Mouse (Mus musculus): ENCODE measurements around the gene Slc35b2. TPM values are rescaled to one million over a fixed set of nuclear protein-coding genes. Genes with fewer than 3 reads are reported as not detected.

Slc35b2 gene
- polyA plus RNA-seq, 1 experiment from 2014 or later = 90.5 TPM

DNA sequence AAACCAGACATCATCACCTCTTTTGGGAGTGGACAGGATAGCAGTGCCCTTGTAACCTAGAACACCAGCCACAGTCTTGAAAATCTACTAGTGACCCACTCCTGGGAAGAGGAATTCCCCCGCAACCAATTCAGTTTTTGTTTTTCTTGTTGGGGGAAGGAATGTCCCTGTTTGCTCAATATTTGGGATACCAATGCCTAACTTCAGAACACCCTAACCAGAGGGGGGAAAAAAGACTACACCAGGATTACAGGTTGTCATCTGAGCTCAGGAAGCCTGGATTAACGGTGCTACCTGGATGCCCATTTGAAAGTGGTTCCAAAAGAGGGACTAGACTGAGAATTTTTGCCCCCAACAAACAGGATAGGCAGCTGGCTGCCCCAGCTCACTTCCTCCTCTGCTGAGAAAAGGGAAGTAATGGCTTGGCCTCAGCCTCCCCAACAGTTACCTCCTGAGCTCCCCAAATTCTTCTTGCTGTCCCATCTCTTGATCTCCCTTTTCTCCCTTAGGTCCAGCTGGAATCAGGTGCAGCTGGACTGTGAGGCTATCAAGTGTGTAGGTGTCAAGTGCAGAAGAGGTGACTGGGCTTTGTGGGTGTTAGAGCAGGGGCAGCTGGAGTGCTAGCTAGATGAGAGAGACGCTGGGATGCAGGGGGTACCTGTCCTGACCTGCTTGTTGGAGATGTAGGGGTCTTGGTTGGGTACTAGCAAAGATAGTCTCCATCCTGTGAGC, 7.0 kb upstream of the Slc35b2 start:
- no peaks in the 10 kb centered on the region for H3K9me3 ChIP-seq
- no peak for ATAC-seq (ENCODE audit: low FRiP score, low read depth)
- peak overlapping the region; percentile 61; the same call in 1 of the 2 replicates for H3K9ac ChIP-seq
- peak overlapping the region; percentile 55 for H3K4me3 ChIP-seq
- peaks cover 12% of the 10 kb centered on the region for H3K27me3 ChIP-seq (replicated peaks)
- H3K4me1 ChIP-seq = peaks cover 20% of the 10 kb centered on the region
- H3K36me3 ChIP-seq = no peaks in the 10 kb centered on the region
- H3K4me2 ChIP-seq (replicated peaks) = peak overlapping the region; percentile 96
- 63% methylated on average over 3 of the region's 3 CpGs for WGBS
- no peak overlapping the region for H3K27ac ChIP-seq

GRCm38 (mm10) chr17:45557246-45557824, 6.3 kb upstream of the Slc35b2 start:
- no peak for ATAC-seq (ENCODE audit: low FRiP score, low read depth)
- Histone ChIP-seq H3K9me3 (no peaks in the 10 kb centered on the region), H3K4me3 (no peak overlapping the region), H3K36me3 (no peaks in the 10 kb centered on the region), H3K4me1 (peaks cover 17% of the 10 kb centered on the region), H3K9ac (0 out of 2 replicates have a peak overlapping the region, but pooled peaks have one; percentile 21), H3K27me3 (replicated peaks) (peaks cover 12% of the 10 kb centered on the region), H3K4me2 (replicated peaks) (peak overlapping the region; percentile 96; the same call in 1 of the 2 replicates), H3K27ac (no peak overlapping the region)
- 73% methylated on average over 7 of the region's 7 CpGs for WGBS

DNA sequence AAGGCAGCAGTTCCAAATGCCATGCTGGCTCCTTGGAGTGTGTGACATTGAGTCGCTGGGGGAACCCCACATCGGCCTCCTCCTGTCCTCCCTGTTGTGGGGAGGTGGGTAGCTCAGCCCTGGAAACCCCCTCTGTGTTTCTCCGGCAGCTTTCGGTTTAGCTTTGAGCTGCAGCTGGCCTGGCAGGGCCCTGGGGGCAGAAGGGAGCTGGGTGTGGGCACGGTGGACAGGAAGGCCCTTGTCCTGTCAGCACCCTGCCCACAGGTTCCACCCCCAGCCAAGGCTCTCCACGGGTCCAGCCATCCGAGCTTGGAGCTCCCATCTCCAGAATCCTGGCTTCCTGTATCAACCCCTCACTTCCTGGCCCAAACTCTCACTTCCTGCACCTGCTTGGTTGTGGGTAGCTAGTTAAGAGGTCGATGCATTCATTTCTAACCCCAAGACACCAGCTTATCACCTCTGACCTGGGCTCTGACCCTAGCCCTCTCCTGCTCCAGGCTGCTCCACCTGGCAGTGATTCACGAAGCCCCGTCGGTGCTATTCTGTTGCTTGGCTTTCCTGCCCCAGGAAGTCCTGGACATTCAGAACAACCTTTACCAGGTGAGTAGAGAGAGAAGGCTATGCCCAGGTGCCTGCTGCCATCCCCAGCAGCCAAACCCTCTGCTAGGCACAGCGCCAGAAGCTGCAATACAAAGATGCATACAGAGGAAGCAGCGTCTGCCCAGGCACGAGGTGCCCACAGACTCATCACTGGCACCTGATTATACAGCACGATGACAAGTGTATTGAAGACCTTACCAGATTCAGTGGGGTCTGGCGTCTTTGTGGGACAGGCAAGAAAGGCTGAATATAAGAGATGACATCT, 5.4 kb upstream of the Slc35b2 start:
- Histone ChIP-seq H3K36me3 (no peaks in the 10 kb centered on the region), H3K4me1 (peaks cover 17% of the 10 kb centered on the region), H3K4me3 (no peak overlapping the region), H3K9ac (no peak overlapping the region), H3K9me3 (no peaks in the 10 kb centered on the region), H3K27ac (no peak overlapping the region), H3K4me2 (replicated peaks) (no peak overlapping the region; the same call in 1 of the 2 replicates), H3K27me3 (replicated peaks) (peaks cover 12% of the 10 kb centered on the region)
- WGBS = 77% methylated on average over 16 of the region's 16 CpGs
- ATAC-seq (ENCODE audit: low FRiP score, low read depth) = no peak

DNA sequence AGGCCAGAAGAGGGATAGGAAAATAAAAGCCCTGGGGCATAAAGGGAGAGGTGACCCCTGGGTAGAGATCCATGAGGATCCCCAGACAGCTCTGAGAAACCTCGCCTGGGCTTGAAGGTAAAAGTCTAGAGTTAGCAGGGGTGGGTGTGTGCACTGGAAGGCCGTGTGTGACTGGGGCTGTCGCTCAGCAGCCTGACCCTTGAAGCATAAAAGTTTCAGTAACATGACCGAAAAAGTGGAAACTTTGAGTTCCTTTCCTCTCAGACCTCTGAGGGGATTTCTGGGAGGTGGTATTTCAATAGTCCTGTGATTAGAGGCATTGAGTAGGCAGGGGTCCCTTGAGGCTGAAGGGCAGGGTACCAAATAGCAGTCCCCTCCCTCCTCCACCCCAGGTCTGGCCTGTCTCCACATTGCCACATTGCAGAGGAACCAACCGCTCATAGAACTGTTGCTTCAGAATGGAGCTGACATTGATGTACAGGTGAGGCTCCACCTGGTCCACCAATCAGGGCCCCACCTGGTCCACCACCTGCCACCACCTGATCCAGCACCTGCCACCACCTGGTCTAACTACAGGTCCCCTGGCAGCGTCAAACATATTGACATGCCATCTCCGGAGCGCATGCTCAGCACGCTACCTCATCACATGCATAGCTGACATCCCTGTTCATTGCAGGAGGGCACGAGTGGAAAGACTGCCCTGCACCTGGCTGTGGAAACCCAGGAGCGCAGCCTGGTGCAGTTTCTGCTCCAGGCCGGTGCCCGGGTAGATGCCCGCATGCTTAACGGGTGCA, 3.7 kb upstream of the Slc35b2 start:
- H3K4me2 ChIP-seq (replicated peaks) = no peak overlapping the region
- H3K9me3 ChIP-seq = no peaks in the 10 kb centered on the region
- H3K36me3 ChIP-seq = no peaks in the 10 kb centered on the region
- H3K4me1 ChIP-seq = peaks cover 26% of the 10 kb centered on the region
- 88% methylated on average over 15 of the region's 15 CpGs for WGBS
- no peak for ATAC-seq (ENCODE audit: low FRiP score, low read depth)
- no peak overlapping the region for H3K9ac ChIP-seq
- no peak overlapping the region for H3K4me3 ChIP-seq
- H3K27me3 ChIP-seq (replicated peaks) = peaks cover 12% of the 10 kb centered on the region
- no peak overlapping the region for H3K27ac ChIP-seq

DNA sequence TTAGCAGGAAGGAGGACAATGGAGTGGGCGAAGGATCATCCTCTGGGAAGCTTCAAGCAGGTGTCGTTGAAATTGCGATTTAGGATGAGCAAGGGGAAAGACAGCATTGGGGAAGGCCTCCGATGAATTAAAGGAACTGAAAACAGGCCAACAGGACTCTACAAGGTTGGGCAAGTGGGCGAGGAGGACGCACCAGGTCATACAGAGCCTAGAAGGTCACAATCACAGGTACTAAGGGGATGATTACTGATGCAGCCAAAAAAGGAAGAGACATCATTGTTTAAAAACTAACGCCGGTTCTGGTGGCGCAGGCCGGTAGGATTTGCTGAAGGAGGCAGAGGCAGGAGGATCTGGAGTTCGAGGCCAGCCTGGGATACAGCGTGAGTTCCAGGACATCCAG, 458 bp upstream of the Slc35b2 start:
- peaks cover 27% of the 10 kb centered on the region for H3K36me3 ChIP-seq
- no peak overlapping the region for H3K9ac ChIP-seq
- 81% methylated on average over 12 of the region's 12 CpGs for WGBS
- H3K9me3 ChIP-seq = no peaks in the 10 kb centered on the region
- H3K4me3 ChIP-seq = no peak overlapping the region
- H3K27ac ChIP-seq = no peak overlapping the region
- ATAC-seq (ENCODE audit: low FRiP score, low read depth) = no peak
- peaks cover 25% of the 10 kb centered on the region for H3K4me1 ChIP-seq
- no peaks in the 10 kb centered on the region for H3K27me3 ChIP-seq (replicated peaks)
- H3K4me2 ChIP-seq (replicated peaks) = peak overlapping the region; percentile 95; the same call in 1 of the 2 replicates

DNA sequence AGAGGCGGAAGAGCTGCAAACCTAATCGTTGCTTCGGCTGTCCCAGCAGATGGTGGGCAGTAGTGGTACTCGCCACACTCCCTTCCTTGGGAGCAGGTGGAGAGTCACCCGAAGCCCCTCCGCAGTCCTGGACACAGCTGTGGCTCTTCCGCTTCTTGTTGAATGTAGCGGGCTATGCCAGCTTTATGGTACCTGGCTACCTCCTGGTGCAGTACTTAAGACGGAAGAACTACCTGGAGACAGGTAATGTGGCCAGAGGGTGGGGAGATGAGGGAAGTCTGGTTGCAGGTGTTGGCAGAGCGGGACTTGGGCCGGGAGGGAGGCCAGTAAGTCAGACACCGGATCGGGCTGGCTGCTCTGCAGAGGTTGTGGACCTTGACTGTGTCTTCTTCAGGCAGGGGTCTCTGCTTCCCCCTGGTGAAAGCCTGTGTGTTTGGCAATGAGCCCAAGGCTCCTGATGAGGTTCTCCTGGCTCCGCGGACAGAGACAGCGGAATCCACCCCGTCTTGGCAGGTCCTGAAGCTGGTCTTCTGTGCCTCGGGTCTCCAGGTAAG, 934 bp downstream of the Slc35b2 start:
- 14% methylated on average over 18 of the region's 18 CpGs for WGBS
- Histone ChIP-seq H3K27me3 (replicated peaks) (no peaks in the 10 kb centered on the region), H3K9ac (peak overlapping the region; percentile 89), H3K4me1 (peaks cover 29% of the 10 kb centered on the region), H3K4me3 (peak overlapping the region; percentile 79), H3K27ac (peak overlapping the region; percentile 76; the same call in 1 of the 2 replicates), H3K36me3 (peaks cover 41% of the 10 kb centered on the region), H3K9me3 (no peaks in the 10 kb centered on the region), H3K4me2 (replicated peaks) (peak overlapping the region; percentile 95)
- peak; percentile 15; the same call in 1 of the 2 replicates for ATAC-seq (ENCODE audit: low FRiP score, low read depth)

GRCm38 (mm10) chr17:45565103-45565502, 1.4 kb downstream of the Slc35b2 start:
- ATAC-seq (ENCODE audit: low FRiP score, low read depth) = no peak
- Histone ChIP-seq H3K36me3 (peaks cover 46% of the 10 kb centered on the region), H3K27me3 (replicated peaks) (no peaks in the 10 kb centered on the region), H3K27ac (no peak overlapping the region), H3K9ac (peak overlapping the region; percentile 89), H3K4me1 (peaks cover 34% of the 10 kb centered on the region), H3K4me2 (replicated peaks) (peak overlapping the region; percentile 95), H3K9me3 (no peaks in the 10 kb centered on the region), H3K4me3 (peak overlapping the region; percentile 79)
- 97% methylated on average over 11 of the region's 11 CpGs for WGBS

DNA sequence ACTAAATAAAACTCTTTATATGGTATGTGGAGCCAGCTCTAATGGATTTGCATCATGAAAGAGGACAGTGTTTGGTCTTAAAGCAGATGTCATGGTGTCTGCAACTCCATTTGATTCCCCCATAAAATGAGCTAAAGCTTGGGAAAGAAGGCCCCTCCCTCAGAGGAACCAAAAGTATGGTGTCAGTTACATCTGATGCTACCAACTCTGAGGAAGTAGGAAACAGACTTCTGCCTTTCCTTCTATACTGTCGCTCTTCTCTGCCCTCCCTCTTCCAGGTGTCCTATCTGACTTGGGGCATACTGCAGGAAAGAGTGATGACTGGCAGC, 2.3 kb downstream of the Slc35b2 start:
- Histone ChIP-seq H3K4me3 (no peak overlapping the region), H3K36me3 (peaks cover 55% of the 10 kb centered on the region)

DNA sequence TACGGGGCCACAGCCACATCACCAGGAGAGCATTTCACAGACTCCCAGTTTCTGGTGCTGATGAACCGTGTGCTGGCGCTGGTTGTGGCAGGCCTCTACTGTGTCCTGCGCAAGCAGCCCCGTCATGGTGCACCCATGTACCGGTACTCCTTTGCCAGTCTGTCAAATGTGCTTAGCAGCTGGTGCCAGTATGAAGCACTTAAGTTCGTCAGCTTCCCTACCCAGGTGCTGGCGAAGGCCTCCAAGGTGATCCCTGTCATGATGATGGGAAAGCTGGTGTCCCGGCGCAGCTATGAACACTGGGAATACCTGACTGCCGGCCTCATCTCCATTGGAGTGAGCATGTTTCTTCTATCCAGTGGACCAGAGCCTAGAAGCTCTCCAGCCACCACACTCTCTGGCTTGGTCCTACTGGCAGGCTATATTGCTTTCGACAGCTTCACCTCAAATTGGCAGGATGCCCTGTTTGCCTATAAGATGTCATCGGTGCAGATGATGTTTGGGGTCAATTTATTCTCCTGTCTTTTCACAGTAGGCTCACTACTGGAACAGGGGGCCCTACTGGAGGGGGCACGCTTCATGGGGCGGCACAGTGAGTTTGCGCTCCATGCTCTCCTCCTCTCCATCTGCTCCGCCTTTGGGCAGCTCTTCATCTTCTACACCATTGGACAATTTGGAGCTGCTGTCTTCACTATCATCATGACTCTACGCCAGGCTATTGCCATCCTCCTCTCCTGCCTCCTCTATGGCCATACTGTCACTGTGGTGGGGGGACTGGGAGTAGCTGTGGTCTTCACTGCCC, 2.9 kb downstream of the Slc35b2 start:
- Histone ChIP-seq H3K9me3 (no peaks in the 10 kb centered on the region), H3K9ac (0 out of 2 replicates have a peak overlapping the region, but pooled peaks have one; percentile 21), H3K36me3 (peaks cover 61% of the 10 kb centered on the region), H3K27me3 (replicated peaks) (no peaks in the 10 kb centered on the region), H3K4me1 (peaks cover 43% of the 10 kb centered on the region), H3K4me2 (replicated peaks) (0 out of 2 replicates have a peak overlapping the region, but pooled peaks have one; percentile 9), H3K4me3 (no peak overlapping the region), H3K27ac (no peak overlapping the region)
- WGBS = 71% methylated on average over 18 of the region's 18 CpGs
- ATAC-seq (ENCODE audit: low FRiP score, low read depth) = no peak

More for the DNA sequence above, 2.3 kb downstream of the Slc35b2 start:
- Histone ChIP-seq H3K9me3 (no peaks in the 10 kb centered on the region), H3K4me2 (replicated peaks) (0 out of 2 replicates have a peak overlapping the region, but pooled peaks have one; percentile 9), H3K4me1 (peaks cover 37% of the 10 kb centered on the region), H3K27ac (no peak overlapping the region), H3K9ac (no peak overlapping the region), H3K27me3 (replicated peaks) (no peaks in the 10 kb centered on the region)
- WGBS = 92% methylated on average over 1 of the region's 1 CpGs
- no peak for ATAC-seq (ENCODE audit: low FRiP score, low read depth)

DNA sequence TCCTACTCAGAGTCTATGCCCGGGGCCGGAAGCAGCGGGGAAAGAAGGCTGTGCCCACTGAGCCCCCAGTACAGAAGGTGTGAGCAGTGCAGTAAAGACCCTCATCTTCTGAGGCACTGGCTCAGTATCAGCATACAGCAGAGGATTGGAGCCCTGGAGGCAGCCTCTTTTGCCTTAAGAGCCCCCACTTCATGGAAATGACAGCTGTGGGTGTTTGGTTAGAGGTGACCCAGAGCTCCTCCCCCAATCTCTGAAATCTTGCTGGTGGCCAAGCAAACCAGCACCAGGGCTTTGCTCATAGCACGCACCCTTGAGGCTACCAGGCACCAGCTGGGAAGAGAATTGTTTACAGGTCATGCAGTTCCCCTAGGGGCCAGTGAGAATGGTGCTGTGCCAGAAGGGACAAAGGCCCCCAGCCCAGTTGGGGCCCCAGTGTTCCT, 3.5 kb downstream of the Slc35b2 start:
- no peak overlapping the region for H3K4me3 ChIP-seq

More for the DNA sequence above, 3.5 kb downstream of the Slc35b2 start:
- Histone ChIP-seq H3K27me3 (replicated peaks) (no peaks in the 10 kb centered on the region), H3K36me3 (peaks cover 63% of the 10 kb centered on the region), H3K27ac (no peak overlapping the region), H3K4me2 (replicated peaks) (0 out of 2 replicates have a peak overlapping the region, but pooled peaks have one; percentile 1), H3K4me1 (peaks cover 46% of the 10 kb centered on the region), H3K9ac (0 out of 2 replicates have a peak overlapping the region, but pooled peaks have one; percentile 21), H3K9me3 (no peaks in the 10 kb centered on the region)
- WGBS = 21% methylated on average over 4 of the region's 4 CpGs
- no peak for ATAC-seq (ENCODE audit: low FRiP score, low read depth)
